Mouse (Mus musculus) megakaryocyte-erythroid progenitor cell, adult 5-6 weeks (primary cell): ENCODE data around the gene Lep. TPM values are rescaled to one million over a fixed set of nuclear protein-coding genes. Genes with fewer than 3 reads are reported as not detected.

ENCODE experiments used
- ATAC-seq: replicated peaks from 2 replicates; pipeline ENCODE4 v1.8.0; 2016; ENCODE audit warnings: mild to moderate bottlenecking, inconsistent platforms; ENCODE audit not compliant: severe bottlenecking, poor library complexity, low FRiP score, low TSS enrichment
- total RNA-seq, 2 experiments: library from RNA; stranded (forward) in 1 of 2; stranded (reverse) in 1 of 2; fragments of 200-1000, 215-1000 nt in 1 of 2; fragments of >200 nt in 1 of 2; fragmentation: Nextera tagmentation in 1 of 2; gene quantifications; 2 replicates each; pipeline ENCODE4 v1.2.3; 2014 to 2017

The Lep gene
- total RNA-seq, 2 experiments from 2014 or later: not detected

DNA sequence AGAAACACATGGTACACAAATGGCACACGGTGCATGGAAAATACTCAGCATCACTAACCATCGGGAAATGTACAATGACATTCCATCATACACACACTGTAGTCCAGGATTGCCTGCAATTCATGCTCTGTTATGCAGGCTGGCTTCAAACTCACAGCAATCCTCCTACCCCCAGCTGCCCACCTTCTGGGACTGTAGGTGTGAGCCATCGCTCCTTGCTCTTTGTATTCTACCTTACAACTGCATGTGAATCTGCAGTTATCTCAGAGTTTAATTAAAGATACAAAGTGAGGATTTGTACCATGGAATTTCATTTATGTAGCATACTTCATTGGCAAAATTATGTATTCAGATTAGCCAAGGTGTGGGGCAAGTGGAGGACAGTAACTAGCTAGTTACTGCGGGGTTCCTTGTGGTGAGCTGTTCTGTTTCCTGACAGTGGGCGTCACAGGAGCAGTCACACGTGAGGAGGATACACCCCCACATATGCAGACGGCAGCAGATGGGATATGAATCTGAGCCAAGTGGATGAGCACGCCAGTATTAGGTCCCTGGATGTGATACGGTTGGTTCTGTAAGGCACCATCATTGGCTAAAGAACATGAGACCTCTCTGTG lies 41.3 kb downstream of the Lep start:
- ATAC-seq: no peak

DNA sequence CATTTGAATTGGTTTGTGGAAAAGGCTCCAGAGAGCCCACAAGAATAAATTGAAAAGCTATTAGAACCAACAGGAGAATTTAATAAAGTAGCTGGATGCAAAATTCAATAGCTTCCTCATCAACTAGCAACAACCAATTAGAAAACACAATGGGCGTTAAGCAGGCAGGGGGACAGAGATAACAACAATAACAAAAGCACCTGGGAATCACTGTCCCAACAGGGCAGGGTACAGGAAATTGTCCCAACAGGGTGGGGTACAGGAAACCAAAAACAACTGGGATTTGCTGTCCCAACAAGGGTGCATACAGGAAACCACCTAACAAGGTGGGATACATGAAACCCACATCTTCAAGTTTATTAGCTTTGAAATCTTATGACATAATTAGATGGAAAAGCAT lies 48.4 kb downstream of the Lep start:
- no peak for ATAC-seq

DNA sequence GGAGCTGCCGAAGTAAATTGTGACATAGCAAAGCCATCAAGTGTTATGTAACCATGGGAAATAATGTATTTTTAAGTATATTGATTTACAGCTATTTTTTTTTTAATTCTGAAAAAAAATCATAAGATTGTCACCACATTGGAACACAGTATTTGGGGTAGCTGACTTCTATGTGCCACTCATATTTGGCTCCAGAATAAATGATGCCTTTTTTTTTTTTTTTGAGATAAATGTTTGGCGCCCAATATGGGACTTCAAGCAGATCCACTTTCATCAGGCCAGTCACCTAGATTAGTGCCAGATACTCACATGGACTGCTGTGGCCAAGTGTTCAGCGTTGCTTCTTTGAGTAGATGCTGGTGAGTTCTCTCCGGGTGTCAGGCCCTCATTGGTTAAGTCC lies 51.5 kb downstream of the Lep start:
- no peak for ATAC-seq

DNA sequence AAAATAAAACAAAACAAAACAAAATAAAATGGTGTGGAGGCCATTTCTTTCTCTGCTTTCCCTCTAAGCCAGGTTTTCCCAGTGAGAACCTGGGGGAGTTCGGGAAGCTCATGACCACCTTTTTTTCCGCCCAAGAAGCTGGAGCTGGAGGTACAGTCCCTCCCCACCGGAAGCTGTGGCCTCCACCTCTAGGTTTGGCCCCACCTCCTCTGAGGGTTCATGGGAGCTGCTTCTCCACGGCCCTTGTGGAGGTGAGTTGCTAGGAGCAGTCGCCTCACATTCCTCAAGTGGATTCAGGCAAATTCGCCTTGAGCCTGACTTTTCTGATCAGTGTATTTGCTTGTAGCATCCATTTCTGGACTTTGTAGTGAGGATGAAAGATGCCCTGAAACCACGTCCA lies 55.7 kb downstream of the Lep start:
- no peak for ATAC-seq

DNA sequence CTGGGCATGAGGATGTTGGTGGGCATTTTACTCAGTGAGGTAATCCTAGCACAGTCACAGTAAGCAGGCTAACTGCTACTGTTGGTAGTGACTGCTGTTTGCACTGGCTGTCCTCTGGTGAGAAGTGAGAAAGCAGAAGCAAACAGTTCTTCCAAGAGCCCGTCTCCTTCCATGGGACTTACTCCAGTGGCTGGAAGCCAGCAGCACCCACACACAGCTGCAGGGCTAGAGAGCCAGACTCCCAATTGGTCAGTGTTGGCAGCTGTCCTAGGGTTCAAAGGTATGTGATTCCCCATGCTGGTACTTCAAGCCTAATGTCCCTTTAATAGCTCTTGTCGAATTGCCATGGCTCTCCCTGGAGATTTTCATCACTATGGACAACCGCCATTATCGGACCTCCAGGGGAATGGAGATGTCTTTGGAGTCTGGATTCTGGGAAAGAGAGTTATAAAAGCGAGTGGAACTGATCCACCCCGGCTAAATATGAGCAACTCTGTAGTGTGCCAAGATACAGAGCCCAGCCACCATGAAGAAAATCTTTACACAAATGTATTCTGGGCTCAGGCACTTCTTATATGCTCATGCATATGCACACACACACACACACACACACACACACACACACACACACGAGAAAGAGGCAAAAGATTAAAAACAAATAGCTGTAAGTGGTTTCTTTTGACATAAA lies 57.5 kb downstream of the Lep start:
- no peak for ATAC-seq

DNA sequence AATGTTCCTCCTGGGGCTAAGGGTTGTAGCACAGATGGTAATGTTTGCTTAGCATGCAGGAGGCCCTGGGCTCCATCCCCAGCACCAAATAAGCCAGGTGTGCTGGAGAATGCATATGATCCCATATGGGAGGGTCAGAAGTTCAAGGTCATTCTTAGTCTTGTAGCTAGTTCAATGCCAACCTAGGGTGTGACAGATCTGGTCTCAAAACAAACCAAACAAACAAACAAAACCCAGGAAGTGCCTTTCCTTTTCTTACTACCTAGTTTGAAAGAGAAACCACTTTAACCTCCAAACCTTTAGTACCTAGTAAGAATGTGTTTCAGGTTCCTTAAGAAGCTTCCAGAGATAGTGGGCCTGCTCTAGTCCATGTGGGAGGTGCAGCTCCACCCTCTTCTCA lies 58.2 kb downstream of the Lep start:
- no peak for ATAC-seq

DNA sequence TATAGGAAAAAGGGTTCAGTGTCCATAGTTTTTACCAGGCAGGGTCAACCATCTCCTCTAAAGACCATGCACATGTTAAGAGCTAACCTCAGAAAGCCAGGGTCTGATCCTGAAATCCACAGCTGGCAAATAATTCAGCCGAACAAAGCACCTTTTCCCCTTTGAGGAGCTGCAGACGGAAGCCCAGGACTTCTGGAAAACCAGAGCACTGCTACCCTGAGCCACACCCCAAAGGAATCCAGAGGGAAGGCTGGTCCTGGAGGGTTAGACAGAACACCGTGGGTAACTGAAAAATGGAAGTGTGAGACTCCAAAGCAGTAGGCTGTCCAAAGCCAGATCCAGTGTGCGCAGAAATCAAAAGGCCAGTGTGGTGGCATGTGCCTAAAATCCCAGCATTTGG lies 58.9 kb downstream of the Lep start:
- ATAC-seq: no peak

DNA sequence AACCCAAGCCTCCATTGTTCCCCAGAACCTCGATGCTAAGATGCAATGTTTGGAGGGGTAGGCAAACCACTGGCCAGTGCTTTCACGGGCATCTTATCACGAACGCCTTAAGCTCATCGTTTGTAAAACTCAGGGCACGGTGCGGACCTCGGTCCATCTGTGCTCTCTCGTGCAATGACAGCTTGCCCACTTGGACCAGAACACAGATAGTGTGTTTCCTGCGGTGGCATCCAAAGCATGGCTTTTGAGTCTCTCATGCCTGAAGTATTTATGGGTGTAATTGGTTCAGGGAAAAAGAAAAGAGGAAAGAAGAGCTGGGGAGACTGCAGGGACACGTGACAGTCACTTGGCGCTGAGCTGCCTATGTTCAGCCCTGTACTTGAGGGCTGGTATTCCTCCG lies 60.0 kb downstream of the Lep start:
- no peak for ATAC-seq

Other genes with a start within 250 kb of the Lep start
- gene Lrrc4, start 228.5 kb upstream of the Lep start, total RNA-seq (2014; fragmentation: Nextera tagmentation): not detected in 2 replicates
- gene Lrrc4, start 228.5 kb upstream of the Lep start, total RNA-seq (2017): 0.05 TPM in 1 of 2 replicates, not detected in the other
- gene Rbm28, start 104.8 kb downstream of the Lep start, total RNA-seq (2014; fragmentation: Nextera tagmentation): 70.5 and 81.2 TPM in 2 replicates
- 63.8 and 71.0 TPM in 2 replicates for gene Rbm28, start 104.8 kb downstream of the Lep start, total RNA-seq (2017)
- not detected in 2 replicates for gene Prrt4, start 119.4 kb downstream of the Lep start, total RNA-seq (2014; fragmentation: Nextera tagmentation)
- not detected in 2 replicates for gene Prrt4, start 119.4 kb downstream of the Lep start, total RNA-seq (2017)
- gene Impdh1, start 156.1 kb downstream of the Lep start, total RNA-seq (2014; fragmentation: Nextera tagmentation): 35.5 and 56.9 TPM in 2 replicates
- gene Impdh1, start 156.1 kb downstream of the Lep start, total RNA-seq (2017): 16.8 and 19.5 TPM in 2 replicates
- 13.4 and 16.4 TPM in 2 replicates for gene Hilpda, start 212.3 kb downstream of the Lep start, total RNA-seq (2014; fragmentation: Nextera tagmentation)
- 6.9 and 13.5 TPM in 2 replicates for gene Hilpda, start 212.3 kb downstream of the Lep start, total RNA-seq (2017)
- 8.3 TPM in 1 of 2 replicates, not detected in the other for gene Fam71f2, start 219.4 kb downstream of the Lep start, total RNA-seq (2014; fragmentation: Nextera tagmentation)
- gene Fam71f2, start 219.4 kb downstream of the Lep start, total RNA-seq (2017): not detected in 2 replicates